In genomic region chr9:64089004-64089403, GRCm38 (mm10) we compare ENCODE assay signal across 7 mouse cellular contexts. TPM values are rescaled to one million over a fixed set of nuclear protein-coding genes. Genes with fewer than 3 reads are reported as not detected.
A peak's percentile ranks its signal among the peaks of the same experiment; 100 is the strongest.
DNase-seq lines count a peak whose midpoint lies in the region; ATAC-seq and TF ChIP-seq lines count a peak whose summit lies in the region.

No protein-coding gene starts in this region.

- TF ChIP-seq CTCF in midbrain, postnatal 0 days (IDR thresholded peaks at IDR 0.05) = no peak

- 0 out of 2 replicates have a peak, but pooled peaks cover 6% of the 10 kb centered on the region for H3K27me3 ChIP-seq in midbrain, postnatal 0 days (ENCODE audit: insufficient read depth, low read length)
- peaks cover 9% of the 10 kb centered on the region; the same call in 1 of the 2 replicates for H3K27me3 ChIP-seq in midbrain, embryonic 14.5 days (ENCODE audit: control insufficient read depth, insufficient read depth, low read length)
- H3K27me3 ChIP-seq in forebrain, embryonic 15.5 days = no peaks in the 10 kb centered on the region
- peaks cover 6% of the 10 kb centered on the region; the same call in 1 of the 2 replicates for H3K27me3 ChIP-seq in liver, embryonic 13.5 days
- H3K27me3 ChIP-seq in stomach, embryonic 16.5 days (ENCODE audit: control insufficient read depth, insufficient read depth, low read length) = no peaks in the 10 kb centered on the region

- WGBS in midbrain, postnatal 0 days = 67% methylated on average over 12 of the region's 12 CpGs
- WGBS in midbrain, embryonic 14.5 days = 74% methylated on average over 12 of the region's 12 CpGs
- WGBS in forebrain, embryonic 15.5 days = 72% methylated on average over 12 of the region's 12 CpGs
- WGBS in liver, embryonic 13.5 days (ENCODE audit: insufficient replicate concordance) = 29% methylated on average over 12 of the region's 12 CpGs
- 26% methylated on average over 12 of the region's 12 CpGs for WGBS in stomach, embryonic 16.5 days

- ATAC-seq in midbrain, postnatal 0 days (ENCODE audit: low FRiP score) = no peak
- no peak for ATAC-seq in midbrain, embryonic 14.5 days (ENCODE audit: low FRiP score, low TSS enrichment)
- no peak for ATAC-seq in forebrain, embryonic 15.5 days (replicated peaks)
- no peak for ATAC-seq in liver, embryonic 13.5 days (ENCODE audit: low read depth)
- peak; percentile 30; the same call in 1 of the 2 replicates for ATAC-seq in stomach, embryonic 16.5 days (ENCODE audit: insufficient read depth, low FRiP score)

- H3K4me3 ChIP-seq in midbrain, postnatal 0 days (ENCODE audit: low read depth, low read length) = no peak overlapping the region
- no peak overlapping the region for H3K4me3 ChIP-seq in midbrain, embryonic 14.5 days (replicated peaks; ENCODE audit: low read depth, low read length)
- no peak overlapping the region for H3K4me3 ChIP-seq in forebrain, embryonic 15.5 days
- H3K4me3 ChIP-seq in liver, embryonic 13.5 days (replicated peaks) = no peak overlapping the region
- H3K4me3 ChIP-seq in stomach, embryonic 16.5 days (replicated peaks; ENCODE audit: low read length) = no peak overlapping the region

- H3K9ac ChIP-seq in midbrain, postnatal 0 days (replicated peaks; ENCODE audit: low read length, poor library complexity, severe bottlenecking) = no peak overlapping the region
- no peak overlapping the region for H3K9ac ChIP-seq in midbrain, embryonic 14.5 days (replicated peaks; ENCODE audit: low read length)
- no peak overlapping the region for H3K9ac ChIP-seq in forebrain, embryonic 15.5 days (replicated peaks)
- H3K9ac ChIP-seq in liver, embryonic 13.5 days = no peak overlapping the region
- H3K9ac ChIP-seq in stomach, embryonic 16.5 days (ENCODE audit: low read length) = peak overlapping the region; percentile 34; the same call in 1 of the 2 replicates

- DNase-seq in midbrain, postnatal 0 days (ENCODE audit: low spot score) = peak; percentile 50
- no peak for DNase-seq in midbrain, embryonic 14.5 days
- peak; percentile 58 for DNase-seq in heart, postnatal 4 days
- DNase-seq in liver, embryonic 13.5 days = no peak
- DNase-seq in urinary bladder, postnatal 25 days (ENCODE audit: low spot score) = no peak

- no peaks in the 10 kb centered on the region for H3K9me3 ChIP-seq in midbrain, postnatal 0 days (ENCODE audit: low read length)
- H3K9me3 ChIP-seq in midbrain, embryonic 14.5 days (ENCODE audit: control insufficient read depth, low read length) = no peaks in the 10 kb centered on the region
- no peaks in the 10 kb centered on the region for H3K9me3 ChIP-seq in forebrain, embryonic 15.5 days
- H3K9me3 ChIP-seq in liver, embryonic 13.5 days (replicated peaks) = no peaks in the 10 kb centered on the region
- no peaks in the 10 kb centered on the region for H3K9me3 ChIP-seq in stomach, embryonic 16.5 days (replicated peaks; ENCODE audit: control insufficient read depth, low read length)

- no peak overlapping the region for H3K27ac ChIP-seq in midbrain, postnatal 0 days (ENCODE audit: low read depth, low read length)
- H3K27ac ChIP-seq in midbrain, embryonic 14.5 days (replicated peaks; ENCODE audit: low read depth, low read length) = no peak overlapping the region
- H3K27ac ChIP-seq in forebrain, embryonic 15.5 days (replicated peaks) = 0 out of 2 replicates have a peak overlapping the region, but pooled peaks have one; percentile 6
- peak overlapping the region; percentile 56 for H3K27ac ChIP-seq in liver, embryonic 13.5 days
- H3K27ac ChIP-seq in stomach, embryonic 16.5 days (ENCODE audit: low read length) = peak overlapping the region; percentile 82

- H3K4me2 ChIP-seq in midbrain, postnatal 0 days (ENCODE audit: low read depth, low read length, poor library complexity, severe bottlenecking) = no peak overlapping the region
- no peak overlapping the region for H3K4me2 ChIP-seq in midbrain, embryonic 14.5 days (ENCODE audit: low read length)
- no peak overlapping the region for H3K4me2 ChIP-seq in forebrain, embryonic 15.5 days (replicated peaks)
- no peak overlapping the region for H3K4me2 ChIP-seq in liver, embryonic 13.5 days
- H3K4me2 ChIP-seq in stomach, embryonic 16.5 days (ENCODE audit: low read depth, low read length) = no peak overlapping the region

- H3K36me3 ChIP-seq in midbrain, postnatal 0 days (ENCODE audit: insufficient read depth, low read length) = no peaks in the 10 kb centered on the region
- no peaks in the 10 kb centered on the region for H3K36me3 ChIP-seq in midbrain, embryonic 14.5 days (ENCODE audit: control insufficient read depth, insufficient read depth, low read length)
- no peaks in the 10 kb centered on the region for H3K36me3 ChIP-seq in forebrain, embryonic 15.5 days
- H3K36me3 ChIP-seq in liver, embryonic 13.5 days = no peaks in the 10 kb centered on the region
- no peaks in the 10 kb centered on the region for H3K36me3 ChIP-seq in stomach, embryonic 16.5 days (ENCODE audit: control insufficient read depth, insufficient read depth, low read length)

- peaks cover 3% of the 10 kb centered on the region for H3K4me1 ChIP-seq in midbrain, postnatal 0 days (ENCODE audit: insufficient read depth, low read length)
- peaks cover 8% of the 10 kb centered on the region; the same call in 1 of the 2 replicates for H3K4me1 ChIP-seq in midbrain, embryonic 14.5 days (ENCODE audit: control insufficient read depth, insufficient read depth, low read length)
- peaks cover 17% of the 10 kb centered on the region for H3K4me1 ChIP-seq in forebrain, embryonic 15.5 days
- H3K4me1 ChIP-seq in liver, embryonic 13.5 days (replicated peaks) = peaks cover 50% of the 10 kb centered on the region
- H3K4me1 ChIP-seq in stomach, embryonic 16.5 days (ENCODE audit: control insufficient read depth, insufficient read depth, low read length) = peaks cover 34% of the 10 kb centered on the region

RNA-seq across cellular contexts. Expression of gene Lctl, which starts 27.9 kb away (rescaled TPM):
- not detected in 2 replicates for total RNA-seq in midbrain, postnatal 0 days (2014; rRNA removed)
- not detected in 2 replicates for polyA plus RNA-seq in midbrain, postnatal 0 days (2015; fragmentation: Nextera tagmentation; extraction: Ambion mirVana)
- not detected in 2 replicates for polyA plus RNA-seq in midbrain, embryonic 14.5 days (2014; fragmentation: Nextera tagmentation; extraction: Ambion mirVana)
- polyA plus RNA-seq in forebrain, embryonic 15.5 days (2015; fragmentation: Nextera tagmentation; extraction: Ambion mirVana) = not detected in 2 replicates
- total RNA-seq in heart, postnatal 4 days (2021) = under 1 TPM; 0.67 to 0.68 TPM
- polyA plus RNA-seq in liver, embryonic 13.5 days (2015; fragmentation: Nextera tagmentation; extraction: Ambion mirVana) = not detected in 2 replicates
- polyA plus RNA-seq in stomach, embryonic 16.5 days (2015; fragmentation: Nextera tagmentation; extraction: Ambion mirVana) = 0.23 TPM in 1 of 2 replicates, not detected in the other

Comparison
In these comparisons a context has a peak if more than half of its experiments do, and no peak if none do; other contexts are left out.
1. DNase-seq: peak in midbrain, postnatal 0 days (single experiment) and heart, postnatal 4 days (single experiment); none in midbrain, embryonic 14.5 days (single experiment), liver, embryonic 13.5 days (single experiment) and urinary bladder, postnatal 25 days (single experiment).
2. H3K27ac ChIP-seq: peak in forebrain, embryonic 15.5 days (single experiment), liver, embryonic 13.5 days (single experiment) and stomach, embryonic 16.5 days (single experiment); none in midbrain, postnatal 0 days (single experiment) and midbrain, embryonic 14.5 days (single experiment).